Mouse (Mus musculus) heart, embryonic 13.5 days (tissue): ENCODE results near the gene Gm9040. TPM values are rescaled to one million over a fixed set of nuclear protein-coding genes. Genes with fewer than 3 reads are reported as not detected.
"Not testable (repeated sequence)": the region's sequence is repeated elsewhere in the genome, so short reads cannot be mapped to it uniquely, and the experiment has no call there.

ENCODE experiments used
- ATAC-seq: fragments of 200-750 bp; cut with Nextera tagmentation; 2 replicates; pipeline ENCODE4 v1.8.0; 2017; ENCODE audit warnings: moderate TSS enrichment; ENCODE audit not compliant: insufficient number of reproducible peaks, low FRiP score, low TSS enrichment; ENCODE audit errors: extremely low read depth
- H3K27ac ChIP-seq: fragments of 300-500 bp; sonication (generic); replicated peaks from 2 replicates; pipeline ENCODE4 v1.5.1; 2015; ENCODE audit warnings: moderate library complexity, mild to moderate bottlenecking, inconsistent platforms
- H3K27me3 ChIP-seq: fragments of 300-500 bp; sonication (generic); replicated peaks from 2 replicates; pipeline ENCODE4 v1.6.1; 2015; ENCODE audit warnings: mild to moderate bottlenecking, inconsistent platforms
- H3K36me3 ChIP-seq: fragments of 300-500 bp; sonication (generic); 2 replicates; pipeline ENCODE4 v1.6.1; 2015; ENCODE audit warnings: mild to moderate bottlenecking, inconsistent platforms
- H3K4me1 ChIP-seq: fragments of 300-500 bp; sonication (generic); 2 replicates; pipeline ENCODE4 v1.6.1; 2015; ENCODE audit warnings: inconsistent platforms
- H3K4me2 ChIP-seq: fragments of 300-500 bp; sonication (generic); 2 replicates; pipeline ENCODE4 v1.6.1; 2015; ENCODE audit warnings: inconsistent platforms, mild to moderate bottlenecking, moderate library complexity
- H3K4me3 ChIP-seq: fragments of 300-500 bp; sonication (generic); 2 replicates; pipeline ENCODE4 v1.5.1; 2015; ENCODE audit warnings: moderate library complexity, mild to moderate bottlenecking, inconsistent platforms
- H3K9ac ChIP-seq: fragments of 300-500 bp; sonication (generic); 2 replicates; pipeline ENCODE4 v1.6.1; 2015; ENCODE audit warnings: inconsistent platforms, mild to moderate bottlenecking, moderate library complexity
- H3K9me3 ChIP-seq: fragments of 300-500 bp; sonication (generic); 2 replicates; pipeline ENCODE4 v1.6.1; 2016; ENCODE audit warnings: inconsistent platforms
- WGBS: fragments of 180-500 bp; shearing (Covaris S2); methylation state at CpG from one replicate; pipeline ENCODE4 v1.1.7; 2015; ENCODE audit warnings: mixed read lengths; 5-methylcytosine and 5-hydroxymethylcytosine counted together
- polyA plus RNA-seq: library from polyadenylated mRNA; unstranded; fragments of >200 nt; fragmentation: Nextera tagmentation; extraction: Ambion mirVana; gene quantifications from 2 replicates; pipeline ENCODE4 v1.2.1, GENCODE M21; 2015

The Gm9040 gene
- polyA plus RNA-seq, 1 experiment from 2014 or later = not detected

DNA sequence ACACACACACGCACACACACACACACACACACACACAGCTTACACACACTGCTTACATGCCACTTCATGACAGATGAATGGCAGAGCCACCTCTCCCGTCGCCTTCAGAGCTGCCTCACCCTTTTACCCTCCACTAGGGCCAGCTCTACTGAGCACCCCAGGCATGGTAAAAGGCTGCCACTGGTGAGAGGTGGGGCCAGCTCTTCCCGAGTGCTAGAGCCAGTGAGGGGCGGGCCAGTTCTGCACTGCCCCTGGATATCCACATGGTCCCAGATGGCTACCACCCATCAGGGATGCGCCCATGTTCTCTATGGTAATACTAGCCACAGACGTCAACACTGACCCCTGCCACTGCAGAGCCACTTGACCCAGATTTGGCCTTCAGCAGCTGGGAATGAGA lies 44.2 kb downstream of the Gm9040 start:
- not testable (repeated sequence) for H3K27ac ChIP-seq, H3K9me3 ChIP-seq, H3K9ac ChIP-seq, H3K27me3 ChIP-seq, H3K4me3 ChIP-seq, H3K36me3 ChIP-seq, H3K4me1 ChIP-seq, H3K4me2 ChIP-seq
- peak; percentile 51 for ATAC-seq
- 49% methylated on average over 6 of the region's 7 CpGs for WGBS

DNA sequence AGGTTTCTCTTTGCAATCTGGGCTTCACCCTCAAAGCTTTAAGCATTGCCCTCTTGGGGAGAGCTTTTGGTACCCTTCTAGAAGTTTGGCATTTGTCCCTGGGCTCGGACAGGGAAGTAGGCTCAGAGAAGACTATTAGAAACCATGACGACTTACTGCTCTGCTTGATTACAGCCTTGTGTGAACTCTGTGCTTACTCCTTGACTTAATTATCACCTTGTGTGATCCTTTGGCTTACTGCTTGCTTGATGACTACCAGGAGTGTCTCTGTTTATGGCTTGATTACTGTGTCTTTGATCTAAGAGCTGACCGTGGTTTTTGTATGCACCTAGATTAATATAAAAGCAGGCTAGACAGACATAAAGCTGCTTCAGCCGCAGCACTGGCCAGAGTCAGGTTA lies 48.7 kb downstream of the Gm9040 start:
- H3K4me3 ChIP-seq, H3K9ac ChIP-seq, H3K4me1 ChIP-seq, H3K36me3 ChIP-seq, H3K27me3 ChIP-seq, H3K27ac ChIP-seq, H3K4me2 ChIP-seq, H3K9me3 ChIP-seq, ATAC-seq: not testable (repeated sequence)
- no CpG with 5 or more reads among the region's 4 CpGs for WGBS

Other genes starting within 250 kb of the Gm9040 start
- 14.1 and 14.4 TPM in 2 replicates for gene Mdm1, start 185.2 kb downstream of the Gm9040 start, polyA plus RNA-seq
- not detected in 2 replicates for gene Il22, start 122.0 kb downstream of the Gm9040 start, polyA plus RNA-seq
- not detected in 2 replicates for gene Gm32717, start 86.2 kb downstream of the Gm9040 start, polyA plus RNA-seq
- not detected in 2 replicates for gene Gm32802, start 68.3 kb downstream of the Gm9040 start, polyA plus RNA-seq
- gene Iltifb, start 31.9 kb downstream of the Gm9040 start, polyA plus RNA-seq = not detected in 2 replicates
- not detected in 2 replicates for gene Gm9044, start 5.4 kb upstream of the Gm9040 start, polyA plus RNA-seq
- gene Gm9045, start 10.9 kb upstream of the Gm9040 start, polyA plus RNA-seq = 0.08 TPM in 1 of 2 replicates, not detected in the other
- not detected in 2 replicates for gene Gm9046, start 16.3 kb upstream of the Gm9040 start, polyA plus RNA-seq
- not detected in 2 replicates for gene Gm9048, start 21.7 kb upstream of the Gm9040 start, polyA plus RNA-seq
- 0.08 TPM in 1 of 2 replicates, not detected in the other for gene Gm9049, start 27.1 kb upstream of the Gm9040 start, polyA plus RNA-seq
- not detected in 2 replicates for gene Ifng, start 114.1 kb upstream of the Gm9040 start, polyA plus RNA-seq